In the genomic region with DNA sequence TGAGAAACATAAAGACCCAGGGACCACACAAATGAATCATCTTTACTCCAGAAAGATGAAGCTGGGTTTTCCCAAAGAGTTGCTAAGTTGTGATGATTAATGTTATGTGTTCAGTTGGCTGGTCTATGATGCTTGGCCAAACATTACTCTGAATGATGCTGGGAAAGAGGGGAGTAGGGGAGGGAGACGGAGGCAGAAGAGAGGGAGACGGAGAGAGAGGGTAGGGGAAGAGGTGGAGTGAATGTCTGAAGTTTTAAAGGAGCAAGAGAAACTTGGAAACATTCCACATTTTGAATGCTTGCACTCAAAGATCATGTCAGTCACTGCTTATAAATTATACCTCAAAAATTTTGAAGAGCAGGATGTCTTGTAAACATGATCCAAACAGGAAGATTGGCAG, we compare ENCODE assay signal across 21 mouse cellular contexts. TPM values are rescaled to one million over a fixed set of nuclear protein-coding genes. Genes with fewer than 3 reads are reported as not detected.
"Had no signal": no experiment of that assay in that cellular context is flagged by ENCODE, and none has a peak within 500 bp of the region (broad histone marks: within the 10 kb centered on the region; RNA-seq: fewer than 3 reads in every experiment).

No protein-coding gene starts in this region.

- ATAC-seq: midbrain, embryonic 16.5 days had no signal

- H3K9me3 ChIP-seq: lung, embryonic 15.5 days; midbrain, embryonic 10.5 days; midbrain, embryonic 12.5 days; neural tube, embryonic 13.5 days; neural tube, embryonic 15.5 days; stomach, embryonic 15.5 days had no signal

- H3K36me3 ChIP-seq: lung, embryonic 15.5 days; midbrain, embryonic 10.5 days; midbrain, embryonic 12.5 days; neural tube, embryonic 13.5 days; neural tube, embryonic 15.5 days; stomach, embryonic 15.5 days had no signal

- H3K27me3 ChIP-seq: lung, embryonic 15.5 days; midbrain, embryonic 12.5 days; neural tube, embryonic 13.5 days; neural tube, embryonic 15.5 days; stomach, embryonic 15.5 days had no signal

- H3K4me1 ChIP-seq: lung, embryonic 15.5 days; midbrain, embryonic 10.5 days; midbrain, embryonic 12.5 days; neural tube, embryonic 13.5 days; neural tube, embryonic 15.5 days; stomach, embryonic 15.5 days had no signal

- H3K9ac ChIP-seq: liver, embryonic 14.5 days; lung, embryonic 15.5 days; midbrain, embryonic 12.5 days; neural tube, embryonic 13.5 days; neural tube, embryonic 15.5 days; stomach, embryonic 15.5 days had no signal

- H3K4me2 ChIP-seq: lung, embryonic 15.5 days; midbrain, embryonic 12.5 days; neural tube, embryonic 13.5 days; neural tube, embryonic 15.5 days; stomach, embryonic 15.5 days had no signal

- H3K27ac ChIP-seq: liver, embryonic 14.5 days; lung, embryonic 15.5 days; midbrain, embryonic 10.5 days; midbrain, embryonic 12.5 days; neural tube, embryonic 13.5 days; neural tube, embryonic 15.5 days; stomach, embryonic 15.5 days; stomach, postnatal 0 days had no signal

- DNase-seq: lung, postnatal 10 days; lung, postnatal 4 days; midbrain, embryonic 14.5 days; retina, postnatal 1 day; right cerebral cortex, adult 18-20 months; right cerebral cortex, postnatal 25 days; right cerebral cortex, postnatal 4 days; thymus, adult 2 months; thymus, postnatal 14 days; thymus, postnatal 36 days had no signal

- H3K4me3 ChIP-seq: lung, embryonic 15.5 days; midbrain, embryonic 10.5 days; midbrain, embryonic 12.5 days; myocyte; neural tube, embryonic 13.5 days; neural tube, embryonic 15.5 days; stomach, embryonic 15.5 days had no signal

RNA-seq across cellular contexts. Expression of a gene that starts 16.7 kb away (rescaled TPM):
- total RNA-seq: megakaryocyte-erythroid progenitor cell, adult 5-6 weeks had no signal
